Mouse (Mus musculus) layer of hippocampus, adult 8-10 months (tissue): ENCODE data around the gene Oas1h. TPM values are rescaled to one million over a fixed set of nuclear protein-coding genes. Genes with fewer than 3 reads are reported as not detected.
"Not testable (repeated sequence)": the region's sequence is repeated elsewhere in the genome, so short reads cannot be mapped to it uniquely, and the experiment has no call there.

Experiments
- DNase-seq, 2 experiments: peaks; one replicate each; pipeline ENCODE4 v3.0.0; 2022; ENCODE audit warnings: low spot score in 2 of 2
- total RNA-seq, 4 experiments: library from RNA; stranded (reverse); gene quantifications; 2 replicates each; pipeline ENCODE4 v1.2.4; 2022

The Oas1h gene
- not detected for total RNA-seq

GRCm38 (mm10) chr5:120861121-120861520 is at the start of gene Oas1h:
Gene Oas1h, plus strand, starts transcription at chr5:120861421.
- no peak for DNase-seq

DNA sequence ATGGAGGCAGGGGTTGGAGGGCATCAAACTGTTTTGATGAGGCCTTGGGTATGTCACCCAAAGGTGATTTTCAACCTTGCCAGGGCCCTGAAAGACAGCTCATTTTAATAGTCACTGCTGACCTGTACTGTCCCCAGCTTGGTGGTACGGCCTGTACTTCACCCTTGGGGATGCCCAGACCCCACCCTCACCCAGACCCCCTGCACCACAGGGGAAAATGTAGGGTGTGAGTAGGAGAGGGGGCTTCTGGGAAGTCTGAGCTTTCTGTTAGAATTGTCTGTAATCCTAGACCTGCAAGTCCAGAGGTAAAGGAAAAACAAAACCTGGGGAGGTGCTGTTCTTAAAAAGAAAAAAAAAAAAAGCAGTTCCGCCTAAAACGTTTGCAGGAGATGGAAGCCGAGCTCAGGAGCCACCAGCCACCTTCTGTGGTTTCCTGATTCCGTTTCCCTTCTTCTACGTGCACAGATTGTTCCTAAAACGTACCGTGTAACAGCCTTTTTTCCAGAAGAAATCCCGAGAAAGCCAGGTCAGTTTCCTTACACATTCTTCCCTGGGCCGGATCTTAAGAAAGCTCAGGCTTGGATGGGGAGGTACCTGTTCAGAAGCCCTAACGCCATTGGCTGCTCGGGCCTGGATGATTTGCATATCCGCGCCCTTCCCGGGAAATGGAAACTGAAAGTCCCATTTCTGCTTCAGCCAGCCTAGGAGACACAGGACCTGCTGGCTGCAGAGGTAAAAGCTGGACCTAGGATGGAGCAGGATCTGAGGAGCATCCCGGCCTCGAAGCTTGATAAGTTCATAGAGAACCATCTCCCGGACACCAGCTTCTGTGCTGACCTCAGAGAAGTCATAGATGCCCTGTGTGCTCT is 49.0 kb upstream of the Oas1h start, which contains the start of gene Oas1c:
Oas1c (minus strand) TSS at position 564 of the 869 bp plus-strand sequence.
- peak; percentile 56 to 67 for DNase-seq

DNA sequence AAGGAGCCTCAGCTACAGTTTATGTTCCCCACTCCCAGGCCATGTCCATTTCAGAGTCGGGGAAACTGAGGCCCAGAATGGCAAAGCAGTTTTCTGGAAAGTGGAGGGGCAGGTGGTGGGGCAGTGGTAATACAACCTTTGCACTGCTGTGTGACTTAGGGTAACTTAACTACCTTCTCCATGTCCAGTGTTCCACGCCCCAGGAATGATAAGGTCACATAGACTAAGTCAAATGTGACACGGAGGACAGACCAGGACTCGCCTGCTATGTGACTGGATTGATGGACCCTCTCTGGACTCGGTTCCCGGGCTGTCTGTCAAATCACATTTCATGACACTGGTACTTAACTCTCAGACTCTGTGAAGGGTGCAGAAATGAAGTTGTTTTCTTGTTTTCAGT is 48.2 kb upstream of the Oas1h start:
- DNase-seq: no peak

GRCm38 (mm10) chr5:120815949-120816348 is 45.3 kb upstream of the Oas1h start:
- no peak for DNase-seq

DNA sequence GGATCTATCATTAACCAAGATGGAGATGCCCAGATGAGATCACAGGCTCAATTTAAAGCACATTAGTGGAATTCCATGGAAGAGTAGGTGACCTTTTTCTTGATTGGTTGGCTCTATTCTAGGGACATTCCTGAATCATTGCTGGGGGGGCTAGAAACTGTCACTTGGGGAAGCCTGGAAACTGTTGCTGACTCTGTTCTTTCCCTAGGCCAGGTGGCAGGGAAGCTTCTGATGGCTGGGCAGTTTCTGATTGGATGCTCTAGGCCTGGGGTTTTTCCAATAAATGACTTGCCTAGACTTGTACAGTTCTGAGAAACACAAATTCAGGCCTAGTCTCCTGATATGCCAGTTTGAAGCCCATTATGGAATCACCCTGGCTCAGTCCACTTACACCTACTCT is 42.2 kb upstream of the Oas1h start:
- no peak for DNase-seq

DNA sequence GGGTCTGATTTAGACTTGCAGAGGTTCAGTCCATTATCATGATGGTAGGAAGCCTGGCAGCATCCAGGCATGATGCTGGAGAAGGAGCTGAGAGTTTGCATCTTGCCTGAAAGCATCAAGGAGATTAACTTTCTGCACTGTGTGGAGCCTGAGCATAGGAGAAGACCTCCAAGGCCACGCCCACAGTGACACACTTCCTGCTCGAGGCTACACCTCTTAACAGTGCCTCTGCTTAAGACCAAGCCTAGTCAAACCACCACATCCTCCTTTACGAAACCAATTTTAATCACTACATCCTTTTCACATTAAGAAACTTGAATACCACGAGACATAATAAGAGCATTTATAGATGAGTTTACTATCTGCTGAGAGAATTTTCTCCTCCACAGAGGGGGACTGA is 30.2 kb upstream of the Oas1h start:
- DNase-seq: no peak

DNA sequence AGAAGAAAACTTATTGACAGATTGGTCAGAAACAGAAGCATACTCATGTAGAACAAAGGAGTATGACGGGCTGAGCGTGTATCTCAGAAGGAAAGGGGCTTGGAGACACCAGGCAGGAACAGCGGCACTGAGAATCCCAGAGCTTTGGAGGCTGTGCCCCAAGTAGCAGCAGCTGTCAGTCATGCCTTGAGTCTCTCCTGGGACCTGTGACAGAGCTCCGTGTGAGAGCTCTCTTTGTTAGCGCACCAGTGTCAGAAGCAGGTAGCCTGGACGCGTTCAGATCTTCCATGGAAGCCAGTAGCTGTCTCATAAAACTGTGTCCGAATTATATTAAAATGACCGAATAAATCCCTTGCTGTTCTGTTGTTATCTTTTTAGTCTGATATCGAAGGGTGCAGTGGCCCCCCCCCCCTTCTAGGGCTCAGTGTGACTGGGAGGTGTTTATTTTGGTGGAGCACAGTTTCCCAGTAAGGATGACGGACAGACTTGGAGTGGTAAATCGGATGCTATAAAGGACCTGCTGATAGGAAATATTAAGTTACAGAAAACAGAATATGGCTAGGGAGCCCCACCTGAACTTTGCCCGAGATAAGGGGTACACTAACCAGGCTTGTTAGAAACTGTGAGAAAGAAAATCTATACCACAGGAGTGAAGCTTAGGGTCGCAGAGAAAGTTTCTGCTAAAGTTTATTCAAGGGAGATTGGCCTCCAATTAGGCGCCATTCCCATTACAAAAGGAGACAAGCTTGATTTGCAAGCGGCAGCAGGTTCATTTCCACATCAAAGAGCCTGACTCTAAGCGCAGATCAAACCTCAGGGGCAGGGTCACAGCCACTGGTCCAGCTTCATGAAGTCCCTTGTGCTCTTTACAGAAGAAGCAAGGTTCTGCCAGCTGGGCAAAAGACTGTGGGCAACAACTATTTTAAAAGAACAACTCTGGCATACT is 27.6 kb upstream of the Oas1h start:
- DNase-seq: no peak

GRCm38 (mm10) chr5:120836731-120837585 is 24.3 kb upstream of the Oas1h start:
- DNase-seq: peak in 1 of 2 experiments; percentile 27

DNA sequence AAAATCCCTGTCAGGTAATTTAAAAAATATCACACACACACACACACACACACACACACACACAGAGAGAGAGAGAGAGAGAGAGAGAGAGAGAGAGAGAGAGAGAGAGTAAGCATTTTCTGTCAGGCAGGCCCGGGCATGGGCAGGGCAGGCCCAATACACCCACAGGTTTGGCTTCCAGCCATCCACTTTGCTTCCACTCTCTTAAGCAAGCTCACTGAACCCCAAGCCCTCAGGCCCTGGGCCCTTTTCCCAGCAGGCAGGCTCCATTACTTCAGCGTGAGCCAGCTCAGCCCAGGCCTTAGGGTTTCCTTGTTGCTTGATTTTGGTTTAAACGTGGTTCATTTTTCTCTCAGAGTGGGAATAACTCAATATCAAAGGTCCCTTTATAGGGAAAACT is 16.5 kb upstream of the Oas1h start:
- no peak for DNase-seq

DNA sequence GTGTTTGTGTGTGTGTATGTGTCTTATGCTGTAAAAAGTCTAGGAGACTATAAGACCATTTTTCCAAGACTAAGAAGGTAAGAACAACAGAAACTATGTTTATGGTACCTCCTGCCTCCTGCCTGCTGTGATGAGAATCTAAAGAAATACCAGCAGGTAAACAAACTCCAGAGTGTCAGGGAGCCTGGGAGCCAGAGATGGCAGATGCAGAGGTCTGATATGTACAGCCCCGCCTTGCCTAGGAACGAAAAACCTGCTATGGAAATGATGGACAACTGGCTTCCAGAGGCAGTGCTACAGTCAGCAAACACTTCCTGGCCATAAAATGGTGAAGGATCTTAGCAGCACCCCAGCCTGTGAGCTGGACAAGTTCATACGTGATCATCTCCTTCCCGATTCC is 14.2 kb upstream of the Oas1h start, which contains the start of gene Oas1f:
Oas1f (plus strand) TSS at position 301 of the 400 bp plus-strand sequence.
- no peak for DNase-seq

- DNase-seq: peak in 1 of 2 experiments; percentile 41
These were observed 11.6 kb upstream of the Oas1h start for GRCm38 (mm10) chr5:120849601-120850136.

DNA sequence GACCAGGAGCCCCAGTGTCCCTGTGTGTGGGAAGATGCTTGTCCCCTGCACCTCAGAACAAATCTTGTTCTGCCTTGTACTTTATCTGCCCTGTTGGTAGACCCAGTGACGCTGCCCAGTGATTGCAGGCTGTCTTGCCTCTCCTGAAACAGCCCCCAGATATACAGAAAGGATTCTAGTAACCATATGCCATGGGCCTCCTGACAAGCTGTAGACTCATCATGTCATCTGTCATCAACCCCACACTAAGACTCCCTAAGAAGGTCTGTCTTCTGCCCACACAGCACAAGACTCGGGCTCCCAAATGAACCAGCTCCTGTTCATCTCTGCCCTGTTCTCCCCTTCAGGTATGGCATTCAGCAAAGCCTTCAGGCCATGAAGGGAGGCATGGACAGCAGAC is 2.0 kb upstream of the Oas1h start:
- peak; percentile 26 to 29 for DNase-seq

DNA sequence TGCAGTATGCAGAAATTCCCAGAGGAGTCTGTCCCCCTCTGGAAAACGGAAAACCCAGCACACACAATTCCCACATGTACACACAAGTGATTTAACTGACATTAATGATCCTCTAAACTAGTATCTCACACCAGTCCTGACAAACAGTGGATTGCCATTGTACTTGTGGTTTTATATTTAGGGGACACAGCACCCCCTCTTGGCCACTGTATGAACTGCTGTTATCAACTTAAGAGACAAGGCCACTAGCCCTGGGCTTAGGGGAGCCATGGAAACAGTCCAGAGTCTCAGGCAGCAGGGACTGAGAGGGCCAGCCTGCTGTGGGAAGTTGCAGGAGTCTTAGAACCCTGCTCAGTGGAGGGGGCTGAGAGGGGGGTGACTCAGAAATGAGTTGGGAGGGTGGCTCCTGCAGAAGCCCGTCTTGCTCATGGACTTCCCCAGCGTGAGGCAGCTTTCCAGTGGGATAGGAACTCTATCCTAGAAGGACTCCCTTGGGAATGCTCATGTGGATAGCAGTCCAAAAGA is 4.2 kb downstream of the Oas1h start:
- DNase-seq: no peak

GRCm38 (mm10) chr5:120869436-120870015 is 8.3 kb downstream of the Oas1h start:
- no peak for DNase-seq

GRCm38 (mm10) chr5:120870081-120870480 is 8.9 kb downstream of the Oas1h start:
- DNase-seq: no peak

GRCm38 (mm10) chr5:120870782-120871181 is 9.6 kb downstream of the Oas1h start:
- no peak for DNase-seq

- DNase-seq: no peak
These were observed 10.2 kb downstream of the Oas1h start for GRCm38 (mm10) chr5:120871469-120871868.

- DNase-seq: not testable (repeated sequence)
These were observed 15.6 kb downstream of the Oas1h start for GRCm38 (mm10) chr5:120876839-120877238.

- DNase-seq: not testable (repeated sequence)
These were observed 16.2 kb downstream of the Oas1h start for GRCm38 (mm10) chr5:120877407-120877806.

- not testable (repeated sequence) for DNase-seq
These were observed 17.6 kb downstream of the Oas1h start for GRCm38 (mm10) chr5:120878803-120879202.
